Mouse (Mus musculus): Measurements from ENCODE around the gene D11Wsu47e.

GRCm38 (mm10) chr11:113722405-113723090, 38.3 kb downstream of the D11Wsu47e start:
- TF ChIP-seq CEBPB (IDR thresholded peaks at IDR 0.05; ENCODE audit: low read depth) (no peak), USF1 (IDR thresholded peaks at IDR 0.05; ENCODE audit: low read depth) (no peak), MYOG (IDR thresholded peaks at IDR 0.05; ENCODE audit: control insufficient read depth, extremely low read depth, insufficient read length) (no peak), MAX (IDR thresholded peaks at IDR 0.05) (no peak), CTCF (IDR thresholded peaks at IDR 0.05; ENCODE audit: control insufficient read depth, insufficient read depth, insufficient read length) (no peak), MYOD1 (IDR thresholded peaks at IDR 0.05; ENCODE audit: control insufficient read depth, insufficient read length, low read depth) (no peak)

All from C2C12 (cell line).